Mouse (Mus musculus) small intestine, adult 2 months (tissue): Measurements from ENCODE around the gene Chst7.

Source experiments
- CTCF ChIP-seq: fragments of 200-500 bp; IDR thresholded peaks from 2 replicates; pipeline ENCODE4 v1.5.1; 2012; ENCODE audit warnings: low read depth, mild to moderate bottlenecking, control low read depth, inconsistent platforms, low read length, moderate library complexity, mixed read lengths; ENCODE audit not compliant: insufficient replicate concordance, insufficient read length; ENCODE audit errors: extremely low read depth
- POLR2A ChIP-seq: fragments of 200-500 bp; IDR thresholded peaks from 2 replicates; pipeline ENCODE4 v1.6.1; 2012; ENCODE audit warnings: low read depth, mild to moderate bottlenecking, control low read depth, inconsistent platforms, low read length, moderate library complexity

GRCm38 (mm10) chrX:20070196-20070595 lies 10.8 kb downstream of the Chst7 start:
- TF ChIP-seq CTCF (no peak), POLR2A (no peak)
